Mouse (Mus musculus) intestine, embryonic 15.5 days (tissue): Measurements from ENCODE around the gene Stk39. TPM values are rescaled to one million over a fixed set of nuclear protein-coding genes. Genes with fewer than 3 reads are reported as not detected.

Experiments used
- ATAC-seq: fragments of 200-750 bp; cut with Nextera tagmentation; 2 replicates; pipeline ENCODE4 v1.8.0; 2017; ENCODE audit warnings: moderate TSS enrichment, moderate library complexity
- H3K27ac ChIP-seq: fragments of 300-500 bp; sonication (generic); 2 replicates; pipeline ENCODE4 v1.5.1; 2015; ENCODE audit warnings: mild to moderate bottlenecking, inconsistent platforms
- H3K27me3 ChIP-seq: fragments of 300-500 bp; sonication (generic); replicated peaks from 2 replicates; pipeline ENCODE4 v1.6.1; 2015; ENCODE audit warnings: inconsistent platforms
- H3K36me3 ChIP-seq: fragments of 300-500 bp; sonication (generic); 2 replicates; pipeline ENCODE4 v1.6.1; 2015; ENCODE audit warnings: inconsistent platforms
- H3K4me1 ChIP-seq: fragments of 300-500 bp; sonication (generic); replicated peaks from 2 replicates; pipeline ENCODE4 v1.6.1; 2015; ENCODE audit warnings: inconsistent platforms
- H3K4me2 ChIP-seq: fragments of 300-500 bp; sonication (generic); replicated peaks from 2 replicates; pipeline ENCODE4 v1.6.1; 2015; ENCODE audit warnings: mild to moderate bottlenecking, inconsistent platforms
- H3K4me3 ChIP-seq: fragments of 300-500 bp; sonication (generic); replicated peaks from 2 replicates; pipeline ENCODE4 v1.5.1; 2015; ENCODE audit warnings: inconsistent platforms
- H3K9ac ChIP-seq: fragments of 300-500 bp; sonication (generic); 2 replicates; pipeline ENCODE4 v1.6.1; 2015; ENCODE audit warnings: inconsistent platforms
- H3K9me3 ChIP-seq: fragments of 300-500 bp; sonication (generic); 2 replicates; pipeline ENCODE4 v1.6.1; 2016; ENCODE audit warnings: inconsistent platforms
- WGBS: fragments of 180-500 bp; shearing (Covaris S2); methylation state at CpG from one replicate; pipeline ENCODE4 v1.1.7; 2015; 5-methylcytosine and 5-hydroxymethylcytosine counted together
- polyA plus RNA-seq: library from polyadenylated mRNA; unstranded; fragments of >200 nt; fragmentation: Nextera tagmentation; extraction: Ambion mirVana; gene quantifications from 2 replicates; pipeline ENCODE4 v1.2.1, GENCODE M21; 2015

Stk39 gene
- polyA plus RNA-seq, 1 experiment from 2014 or later, result 14.5 TPM

- Histone ChIP-seq H3K9me3 (no peaks in the 10 kb centered on the region), H3K27me3 (no peaks in the 10 kb centered on the region), H3K4me3 (no peak overlapping the region), H3K9ac (no peak overlapping the region), H3K27ac (no peak overlapping the region), H3K36me3 (no peaks in the 10 kb centered on the region), H3K4me1 (peaks cover 7% of the 10 kb centered on the region), H3K4me2 (no peak overlapping the region)
- no peak for ATAC-seq
- 85% methylated on average over 3 of the region's 3 CpGs for WGBS
These were observed 2.6 kb downstream of the Stk39 start for GRCm38 (mm10) chr2:68469491-68469890.

GRCm38 (mm10) chr2:68468698-68469097, 3.4 kb downstream of the Stk39 start:
- no peak overlapping the region for H3K27ac ChIP-seq
- 66% methylated on average over 7 of the region's 7 CpGs for WGBS
- no peak overlapping the region for H3K4me3 ChIP-seq
- no peak overlapping the region for H3K9ac ChIP-seq
- H3K27me3 ChIP-seq, result no peaks in the 10 kb centered on the region
- H3K9me3 ChIP-seq, result no peaks in the 10 kb centered on the region
- peaks cover 7% of the 10 kb centered on the region for H3K4me1 ChIP-seq
- no peaks in the 10 kb centered on the region for H3K36me3 ChIP-seq
- no peak for ATAC-seq
- H3K4me2 ChIP-seq, result no peak overlapping the region

- H3K27ac ChIP-seq, result no peak overlapping the region
- H3K4me2 ChIP-seq, result no peak overlapping the region
- ATAC-seq, result no peak
- H3K36me3 ChIP-seq, result no peaks in the 10 kb centered on the region
- no peaks in the 10 kb centered on the region for H3K9me3 ChIP-seq
- H3K4me3 ChIP-seq, result no peak overlapping the region
- H3K9ac ChIP-seq, result no peak overlapping the region
- H3K27me3 ChIP-seq, result no peaks in the 10 kb centered on the region
- WGBS, result 90% methylated on average over 14 of the region's 14 CpGs
- H3K4me1 ChIP-seq, result peaks cover 7% of the 10 kb centered on the region
These were observed 3.8 kb downstream of the Stk39 start for GRCm38 (mm10) chr2:68468259-68468658.

- no peak overlapping the region for H3K4me2 ChIP-seq
- no peak for ATAC-seq
- H3K27me3 ChIP-seq, result no peaks in the 10 kb centered on the region
- 80% methylated on average over 9 of the region's 9 CpGs for WGBS
- no peaks in the 10 kb centered on the region for H3K36me3 ChIP-seq
- no peak overlapping the region for H3K27ac ChIP-seq
- no peaks in the 10 kb centered on the region for H3K9me3 ChIP-seq
- H3K9ac ChIP-seq, result no peak overlapping the region
- H3K4me1 ChIP-seq, result peaks cover 4% of the 10 kb centered on the region
- H3K4me3 ChIP-seq, result no peak overlapping the region
These were observed 4.7 kb downstream of the Stk39 start for GRCm38 (mm10) chr2:68467085-68467978.

- no peak overlapping the region for H3K9ac ChIP-seq
- ATAC-seq, result no peak
- no peaks in the 10 kb centered on the region for H3K36me3 ChIP-seq
- H3K4me2 ChIP-seq, result no peak overlapping the region
- H3K27me3 ChIP-seq, result no peaks in the 10 kb centered on the region
- H3K4me1 ChIP-seq, result peaks cover 4% of the 10 kb centered on the region
- WGBS, result 54% methylated on average over 18 of the region's 19 CpGs
- H3K27ac ChIP-seq, result no peak overlapping the region
- H3K4me3 ChIP-seq, result no peak overlapping the region
- H3K9me3 ChIP-seq, result no peaks in the 10 kb centered on the region
These were observed 5.7 kb downstream of the Stk39 start for GRCm38 (mm10) chr2:68466124-68467070.

- Histone ChIP-seq H3K4me3 (no peak overlapping the region), H3K4me2 (no peak overlapping the region), H3K9me3 (no peaks in the 10 kb centered on the region), H3K27ac (no peak overlapping the region), H3K36me3 (no peaks in the 10 kb centered on the region), H3K4me1 (peaks cover 4% of the 10 kb centered on the region), H3K9ac (no peak overlapping the region), H3K27me3 (no peaks in the 10 kb centered on the region)
- WGBS, result 61% methylated on average over 19 of the region's 19 CpGs
- no peak for ATAC-seq
These were observed 6.6 kb downstream of the Stk39 start for GRCm38 (mm10) chr2:68465266-68466123.

- H3K4me1 ChIP-seq, result peaks cover 4% of the 10 kb centered on the region
- ATAC-seq, result no peak
- no peaks in the 10 kb centered on the region for H3K27me3 ChIP-seq
- no peak overlapping the region for H3K9ac ChIP-seq
- no peak overlapping the region for H3K27ac ChIP-seq
- no peaks in the 10 kb centered on the region for H3K9me3 ChIP-seq
- H3K4me3 ChIP-seq, result no peak overlapping the region
- no peaks in the 10 kb centered on the region for H3K36me3 ChIP-seq
- no peak overlapping the region for H3K4me2 ChIP-seq
- WGBS, result 97% methylated on average over 4 of the region's 4 CpGs
These were observed 7.6 kb downstream of the Stk39 start for GRCm38 (mm10) chr2:68464456-68464855.

- 65% methylated on average over 4 of the region's 4 CpGs for WGBS
- Histone ChIP-seq H3K27me3 (no peaks in the 10 kb centered on the region), H3K36me3 (no peaks in the 10 kb centered on the region), H3K4me1 (peaks cover 4% of the 10 kb centered on the region), H3K4me3 (no peak overlapping the region), H3K9ac (no peak overlapping the region), H3K27ac (no peak overlapping the region), H3K9me3 (no peaks in the 10 kb centered on the region), H3K4me2 (no peak overlapping the region)
- no peak for ATAC-seq
These were observed 8.3 kb downstream of the Stk39 start for GRCm38 (mm10) chr2:68463801-68464200.

- Histone ChIP-seq H3K27me3 (no peaks in the 10 kb centered on the region), H3K9me3 (no peaks in the 10 kb centered on the region), H3K4me1 (peaks cover 3% of the 10 kb centered on the region; the same call in 1 of the 2 replicates), H3K4me2 (no peak overlapping the region), H3K27ac (no peak overlapping the region), H3K9ac (no peak overlapping the region), H3K4me3 (no peak overlapping the region), H3K36me3 (no peaks in the 10 kb centered on the region)
- 87% methylated on average over 5 of the region's 5 CpGs for WGBS
- no peak; the same call in 1 of the 2 replicates for ATAC-seq
These were observed 14.0 kb downstream of the Stk39 start for GRCm38 (mm10) chr2:68458115-68458514.

GRCm38 (mm10) chr2:68457455-68458032, 14.5 kb downstream of the Stk39 start:
- H3K27ac ChIP-seq, result no peak overlapping the region
- H3K9ac ChIP-seq, result no peak overlapping the region
- no peaks in the 10 kb centered on the region for H3K36me3 ChIP-seq
- no peak overlapping the region for H3K4me2 ChIP-seq
- peak; percentile 67 for ATAC-seq
- H3K4me1 ChIP-seq, result peaks cover 3% of the 10 kb centered on the region; the same call in 1 of the 2 replicates
- H3K27me3 ChIP-seq, result no peaks in the 10 kb centered on the region
- WGBS, result 61% methylated on average over 6 of the region's 6 CpGs
- H3K4me3 ChIP-seq, result no peak overlapping the region
- no peaks in the 10 kb centered on the region for H3K9me3 ChIP-seq

- H3K4me1 ChIP-seq, result peaks cover 3% of the 10 kb centered on the region; the same call in 1 of the 2 replicates
- H3K9me3 ChIP-seq, result no peaks in the 10 kb centered on the region
- no peak overlapping the region for H3K4me3 ChIP-seq
- H3K27me3 ChIP-seq, result no peaks in the 10 kb centered on the region
- H3K36me3 ChIP-seq, result no peaks in the 10 kb centered on the region
- H3K27ac ChIP-seq, result no peak overlapping the region
- 57% methylated on average over 6 of the region's 6 CpGs for WGBS
- no peak for ATAC-seq
- H3K4me2 ChIP-seq, result no peak overlapping the region
- no peak overlapping the region for H3K9ac ChIP-seq
These were observed 15.2 kb downstream of the Stk39 start for GRCm38 (mm10) chr2:68456899-68457298.
